20 mouse cellular contexts compared by ENCODE assay signal in the genomic region with DNA sequence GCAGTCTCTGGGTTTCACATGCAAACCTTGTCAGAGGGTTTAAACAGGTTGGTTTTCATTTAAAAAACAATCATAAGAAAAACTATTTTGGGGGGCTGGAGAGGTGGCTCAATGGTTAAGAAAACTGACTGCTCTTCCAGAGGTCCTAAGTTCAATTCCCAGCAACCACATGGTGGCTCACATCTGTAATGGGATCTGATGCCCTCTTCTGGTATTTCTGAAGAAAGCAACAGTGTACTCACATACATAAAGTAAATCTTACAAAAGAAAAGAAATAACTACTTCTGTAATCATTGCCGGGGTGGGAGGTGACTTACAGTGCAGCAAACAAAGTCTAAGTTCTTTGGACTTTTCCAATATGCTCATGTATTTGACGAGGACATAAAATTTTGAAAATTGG. TPM values are rescaled to one million over a fixed set of nuclear protein-coding genes. Genes with fewer than 3 reads are reported as not detected.
A peak's percentile ranks its signal among the peaks of the same experiment; 100 is the strongest.
DNase-seq lines count a peak whose midpoint lies in the region; ATAC-seq and TF ChIP-seq lines count a peak whose summit lies in the region.
"Had no signal": no experiment of that assay in that cellular context is flagged by ENCODE, and none has a peak within 500 bp of the region (broad histone marks: within the 10 kb centered on the region; RNA-seq: fewer than 3 reads in every experiment).

No protein-coding gene starts in this region.

- DNase-seq in heart, adult 11 months: peak; percentile 17
- DNase-seq in heart, embryonic 10.5 days (ENCODE audit: low spot score): no peak
- no peak for DNase-seq in layer of hippocampus, adult 2 months (ENCODE audit: low spot score in 2 of 2)
- no peak for DNase-seq in layer of hippocampus, adult 9-10 months (ENCODE audit: low spot score)
- peak; percentile 38 for DNase-seq in 3T3-L1 (ENCODE audit: low read depth, low spot score)
- DNase-seq in Patski (ENCODE audit: low read depth, low spot score): no peak
- DNase-seq in urinary bladder, adult 18-20 months (ENCODE audit: low spot score in 2 of 2): no peak
- DNase-seq: adrenal gland, postnatal 25 days; B cell, adult 2 months; cerebellum, adult 11-12 months; cerebellum, postnatal 14 days; embryo, embryonic 11 days; kidney, adult 9 months had no signal

- H3K4me1 ChIP-seq in heart, embryonic 10.5 days: no peaks in the 10 kb centered on the region
- H3K4me1 ChIP-seq: megakaryocyte, embryonic 14.5 days; midbrain, embryonic 15.5 days; neural tube, embryonic 15.5 days had no signal

- peak; percentile 64 for TF ChIP-seq CTCF in layer of hippocampus, adult 2 months (conservative IDR thresholded peaks at IDR 0.05)
- TF ChIP-seq CTCF in Patski (IDR thresholded peaks at IDR 0.05): peak; percentile 66

- CTCF ChIA-PET in Patski (lab: Charles Lee): interaction anchor here (1.1 to 1.3 kb wide), 3 partner anchors 14 to 100 kb away, joined by 3 to 4 read pairs (median 3); no protein-coding TSS in a partner anchor

- H3K4me3 ChIP-seq in heart, embryonic 10.5 days: no peak overlapping the region
- no peak overlapping the region for H3K4me3 ChIP-seq in layer of hippocampus, adult 2 months
- H3K4me3 ChIP-seq: megakaryocyte, embryonic 14.5 days; midbrain, embryonic 15.5 days; neural tube, embryonic 15.5 days had no signal

- in situ Hi-C loops in Patski (cut with MboI; ENCODE audit: low pct_unique_long_range_greater_than_20kb): no loop called here

- H3K36me3 ChIP-seq in heart, embryonic 10.5 days: peaks cover 82% of the 10 kb centered on the region

- POLR2A ChIA-PET in Patski (lab: Charles Lee): no interaction called here

- no peaks in the 10 kb centered on the region for H3K27me3 ChIP-seq in heart, embryonic 10.5 days (ENCODE audit: insufficient read depth, poor library complexity, severe bottlenecking)
- H3K27me3 ChIP-seq in Patski: no peaks in the 10 kb centered on the region
- H3K27me3 ChIP-seq: megakaryocyte, embryonic 14.5 days; midbrain, embryonic 15.5 days; neural tube, embryonic 15.5 days had no signal

- 81% methylated on average over 2 of the region's 2 CpGs for WGBS in heart, embryonic 10.5 days

- ATAC-seq in Patski: no peak
- ATAC-seq: forebrain, embryonic 16.5 days; midbrain, embryonic 15.5 days had no signal

- no peak overlapping the region for H3K27ac ChIP-seq in heart, embryonic 10.5 days
- H3K27ac ChIP-seq in layer of hippocampus, adult 2 months: no peak overlapping the region
- H3K27ac ChIP-seq: midbrain, embryonic 15.5 days; neural tube, embryonic 15.5 days had no signal

- H3K9me3 ChIP-seq in heart, embryonic 10.5 days: no peaks in the 10 kb centered on the region
- H3K9me3 ChIP-seq: megakaryocyte, embryonic 14.5 days; midbrain, embryonic 15.5 days; neural tube, embryonic 15.5 days had no signal

RNA-seq across cellular contexts. Expression of gene Stxbp3, which starts 42.0 kb away (rescaled TPM):
- polyA plus RNA-seq in heart, embryonic 10.5 days (2016; fragmentation: Nextera tagmentation; extraction: Ambion mirVana): 29.4 and 30.8 TPM in 2 replicates
- 10 to 100 TPM; 25.1 to 27.8 TPM for total RNA-seq in layer of hippocampus, adult 2 months (2021)
- polyA plus RNA-seq in Patski (2021): 60.3 TPM

RNA-seq across cellular contexts. Expression of gene Aknad1, which starts 58.9 kb away (rescaled TPM):
- polyA plus RNA-seq in heart, embryonic 10.5 days (2016; fragmentation: Nextera tagmentation; extraction: Ambion mirVana): not detected in 2 replicates
- total RNA-seq in layer of hippocampus, adult 2 months (2021): under 1 TPM in 1 of 2 experiments, not detected in 1; 0.10 TPM
- polyA plus RNA-seq in Patski (2021): not detected
- total RNA-seq: adrenal gland, postnatal 25 days; ES-E14; layer of hippocampus, postnatal 25 days had no signal
- polyA plus RNA-seq: forebrain, embryonic 16.5 days; heart, embryonic 14.5 days; midbrain, embryonic 15.5 days had no signal

Comparison
In these comparisons a context has a peak if more than half of its experiments do, and no peak if none do; other contexts are left out.
1. DNase-seq: peak in heart, adult 11 months (single experiment) and 3T3-L1 (single experiment); none in heart, embryonic 10.5 days (single experiment), layer of hippocampus, adult 2 months (0 of 2), layer of hippocampus, adult 9-10 months (single experiment), Patski (single experiment) and urinary bladder, adult 18-20 months (0 of 2).